29 mouse cellular contexts compared by ENCODE assay signal in the genomic region with DNA sequence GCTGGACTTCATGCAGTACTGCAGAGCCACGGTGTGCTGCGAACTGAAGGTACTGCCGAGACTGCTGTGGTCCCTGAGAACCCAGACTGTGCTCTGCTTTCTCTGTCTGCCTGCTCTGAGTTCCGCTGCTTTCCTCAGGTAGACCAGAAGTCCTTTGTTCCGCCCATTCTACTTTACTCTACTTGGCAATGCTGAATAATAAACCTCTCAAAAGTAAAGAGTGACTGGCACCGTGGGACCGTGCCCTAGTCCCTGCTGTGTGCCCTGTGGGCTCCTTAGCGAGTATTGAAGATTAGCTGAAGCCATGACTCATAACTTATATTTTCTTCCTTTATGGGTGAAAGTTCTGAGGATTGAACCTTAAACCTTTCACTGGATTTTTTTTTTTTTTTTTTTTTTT. TPM values are rescaled to one million over a fixed set of nuclear protein-coding genes. Genes with fewer than 3 reads are reported as not detected.
A peak's percentile ranks its signal among the peaks of the same experiment; 100 is the strongest.
DNase-seq lines count a peak whose midpoint lies in the region; ATAC-seq and TF ChIP-seq lines count a peak whose summit lies in the region.
"Had no signal": no experiment of that assay in that cellular context is flagged by ENCODE, and none has a peak within 500 bp of the region (broad histone marks: within the 10 kb centered on the region; RNA-seq: fewer than 3 reads in every experiment).

No protein-coding gene starts in this region.

- no peak for TF ChIP-seq RAD21 in MEL (IDR thresholded peaks at IDR 0.05; ENCODE audit: low read depth, low read length)

- ATAC-seq in megakaryocyte, adult 5-6 weeks (ENCODE audit: poor library complexity, severe bottlenecking): no peak
- ATAC-seq: CD4-positive, CD25-positive, alpha-beta regulatory T cell, adult 4 months; forebrain, embryonic 13.5 days; forebrain, embryonic 16.5 days; hindbrain, embryonic 16.5 days; Patski had no signal

- H3K9me3 ChIP-seq in megakaryocyte, embryonic 14.5 days: no peaks in the 10 kb centered on the region
- no peaks in the 10 kb centered on the region for H3K9me3 ChIP-seq in MEL (replicated peaks; ENCODE audit: insufficient read depth, low read length)
- H3K9me3 ChIP-seq: embryonic facial prominence, embryonic 10.5 days; embryonic facial prominence, embryonic 13.5 days; forebrain, embryonic 10.5 days; forebrain, embryonic 13.5 days; heart, embryonic 15.5 days; hindbrain, embryonic 10.5 days; hindbrain, embryonic 13.5 days had no signal

- no peaks in the 10 kb centered on the region for H3K27me3 ChIP-seq in megakaryocyte, embryonic 14.5 days (replicated peaks)
- no peaks in the 10 kb centered on the region for H3K27me3 ChIP-seq in MEL (ENCODE audit: control insufficient read depth in 1 of 2, insufficient read depth in 2 of 2, low read length in 2 of 2)
- H3K27me3 ChIP-seq: embryonic facial prominence, embryonic 13.5 days; forebrain, embryonic 13.5 days; heart, embryonic 15.5 days; hindbrain, embryonic 13.5 days; Patski had no signal

- no peak for DNase-seq in MEL (ENCODE audit: low read depth, low spot score)
- peak; percentile 89 for DNase-seq in fat pad, adult 2 months (ENCODE audit: extremely low read depth, low read depth, low spot score)
- no peak for DNase-seq in layer of hippocampus, postnatal 14 days (ENCODE audit: low spot score in 2 of 2)
- DNase-seq in urinary bladder, postnatal 25 days (ENCODE audit: low spot score): no peak
- DNase-seq: adrenal gland, adult 2 months; adrenal gland, postnatal 25 days; cerebellum, adult 11-12 months; cerebellum, adult 8-10 months; cerebellum, postnatal 10 days; cerebellum, postnatal 36 days; embryo, embryonic 11 days; gastrocnemius, postnatal 10 days; gastrocnemius, postnatal 36 days; heart, postnatal 10 days; heart, postnatal 36 days had no signal

- no peak for TF ChIP-seq CTCF in MEL (IDR thresholded peaks at IDR 0.05 in 2 of 3, conservative IDR thresholded peaks at IDR 0.05 in 1 of 3; ENCODE audit: control insufficient read depth in 1 of 3, insufficient read depth in 1 of 3, low read depth in 2 of 3, low read length in 3 of 3, poor library complexity in 1 of 3, severe bottlenecking in 1 of 3)

- no peak for TF ChIP-seq POLR2A in MEL (IDR thresholded peaks at IDR 0.05; ENCODE audit: control insufficient read depth in 1 of 2, insufficient read depth in 1 of 2, low read depth in 1 of 2, low read length in 2 of 2, poor library complexity in 1 of 2)

- H3K36me3 ChIP-seq in megakaryocyte, embryonic 14.5 days (replicated peaks; ENCODE audit: low read length): peaks cover 87% of the 10 kb centered on the region
- peaks cover 0 to 5% of the 10 kb centered on the region in 2 experiments; a peak in 2 of 4 replicates for H3K36me3 ChIP-seq in MEL (ENCODE audit: control insufficient read depth in 1 of 2, insufficient read depth in 2 of 2, low read length in 2 of 2)

- no peak for TF ChIP-seq EP300 in MEL (IDR thresholded peaks at IDR 0.05; ENCODE audit: low read depth in 1 of 2, low read length in 2 of 2)

- H3K27ac ChIP-seq in MEL (ENCODE audit: control insufficient read depth, low read depth, low read length): no peak overlapping the region
- H3K27ac ChIP-seq: embryonic facial prominence, embryonic 10.5 days; embryonic facial prominence, embryonic 13.5 days; forebrain, embryonic 10.5 days; forebrain, embryonic 13.5 days; heart, embryonic 15.5 days; hindbrain, embryonic 10.5 days; hindbrain, embryonic 13.5 days had no signal

- peak overlapping the region; percentile 20 for H3K4me3 ChIP-seq in megakaryocyte, embryonic 14.5 days (replicated peaks)
- no peak overlapping the region for H3K4me3 ChIP-seq in MEL (ENCODE audit: control insufficient read depth in 1 of 2, insufficient read depth in 1 of 2, low read depth in 2 of 2, low read length in 2 of 2)
- H3K4me3 ChIP-seq: embryonic facial prominence, embryonic 10.5 days; embryonic facial prominence, embryonic 13.5 days; erythroblast, embryonic 14.5 days; forebrain, embryonic 10.5 days; forebrain, embryonic 13.5 days; heart, embryonic 15.5 days; hindbrain, embryonic 10.5 days; hindbrain, embryonic 13.5 days had no signal

- H3K79me2 ChIP-seq in MEL (ENCODE audit: control insufficient read depth, insufficient read depth, low read length, poor library complexity): no peaks in the 10 kb centered on the region

- no peak overlapping the region for H3K9ac ChIP-seq in MEL (ENCODE audit: control insufficient read depth, low read depth, low read length, poor library complexity, severe bottlenecking)
- H3K9ac ChIP-seq: embryonic facial prominence, embryonic 13.5 days; forebrain, embryonic 13.5 days; heart, embryonic 15.5 days; hindbrain, embryonic 13.5 days had no signal

- H3K4me1 ChIP-seq in megakaryocyte, embryonic 14.5 days: peaks cover 38% of the 10 kb centered on the region
- no peaks in the 10 kb centered on the region for H3K4me1 ChIP-seq in MEL (ENCODE audit: control insufficient read depth in 1 of 2, insufficient read depth in 2 of 2, low read length in 2 of 2)
- H3K4me1 ChIP-seq: embryonic facial prominence, embryonic 10.5 days; embryonic facial prominence, embryonic 13.5 days; forebrain, embryonic 10.5 days; forebrain, embryonic 13.5 days; heart, embryonic 15.5 days; hindbrain, embryonic 10.5 days; hindbrain, embryonic 13.5 days had no signal

TF ChIP-seq in MEL, 35 proteins besides CTCF, POLR2A, EP300 and RAD21:
- no peak for TF ChIP-seq UBTF (IDR thresholded peaks at IDR 0.05; ENCODE audit: borderline replicate concordance, insufficient read depth, low read depth, low read length)
- TF ChIP-seq ZNF384 (IDR thresholded peaks at IDR 0.05; ENCODE audit: low read depth, low read length): peak; percentile 17; the same call in 1 of the 2 replicates

RNA-seq across cellular contexts. Expression of a gene that starts 10.9 kb away (rescaled TPM):
- 4.5 and 9.2 TPM in 2 replicates for polyA plus RNA-seq in megakaryocyte, embryonic 14.5 days (2012; ENCODE audit: insufficient read depth, low replicate concordance)
- total RNA-seq in megakaryocyte, adult 5-6 weeks (2015): 4.8 and 5.1 TPM in 2 replicates
- 3.0 and 4.9 TPM in 2 replicates for total RNA-seq in megakaryocyte, adult 5-6 weeks (2017)
- total RNA-seq in MEL (2012; rRNA removed): 32.6 and 34.6 TPM in 2 replicates
- 10 to 100 TPM in 1 of 2 experiments, not detected in 1; 29.6 TPM for polyA plus RNA-seq in MEL (2012; ENCODE audit: insufficient read depth in 1 of 2, insufficient read length in 2 of 2, low read depth in 1 of 2, low replicate concordance in 2 of 2, missing spikeins in 1 of 2)
- 10 to 100 TPM; 11.0 to 12.3 TPM for total RNA-seq in layer of hippocampus, postnatal 14 days (2021)

RNA-seq across cellular contexts. Expression of a gene that starts 17.2 kb away (rescaled TPM):
- polyA plus RNA-seq in megakaryocyte, embryonic 14.5 days (2012; ENCODE audit: insufficient read depth, low replicate concordance): 71.5 and 343 TPM in 2 replicates
- 12.8 and 14.5 TPM in 2 replicates for total RNA-seq in megakaryocyte, adult 5-6 weeks (2015)
- total RNA-seq in megakaryocyte, adult 5-6 weeks (2017): 9.4 and 18.7 TPM in 2 replicates
- total RNA-seq in MEL (2012; rRNA removed): 59.0 and 59.4 TPM in 2 replicates
- polyA plus RNA-seq in MEL (2012; ENCODE audit: insufficient read depth in 1 of 2, insufficient read length in 2 of 2, low read depth in 1 of 2, low replicate concordance in 2 of 2, missing spikeins in 1 of 2): 10 to 100 TPM in 1 of 2 experiments, not detected in 1; 88.8 TPM
- total RNA-seq in layer of hippocampus, postnatal 14 days (2021): 10 to 100 TPM; 91.7 to 93.1 TPM
